Comparison of ENCODE assay signal across 17 mouse cellular contexts in genomic region chr14:38447086-38447485, GRCm38 (mm10).
"Had no signal": no experiment of that assay in that cellular context is flagged by ENCODE, and none has a peak within 500 bp of the region (broad histone marks: within the 10 kb centered on the region; RNA-seq: fewer than 3 reads in every experiment).

No protein-coding gene starts in this region.

- ATAC-seq: forebrain, embryonic 16.5 days; hindbrain, embryonic 16.5 days; intestine, embryonic 16.5 days; liver, postnatal 0 days had no signal

- DNase-seq: gastrocnemius, adult 2 months; gastrocnemius, postnatal 10 days; gastrocnemius, postnatal 25 days; heart, postnatal 10 days; heart, postnatal 4 days; kidney, adult 11 months; kidney, adult 2 months; kidney, adult 9 months; kidney, postnatal 10 days; kidney, postnatal 25 days; kidney, postnatal 4 days; liver; liver, embryonic 13.5 days; liver, postnatal 0 days had no signal
